Mouse (Mus musculus) heart, postnatal 4 days (tissue): ENCODE results near the gene Narfl. TPM values are rescaled to one million over a fixed set of nuclear protein-coding genes. Genes with fewer than 3 reads are reported as not detected.
"Not testable (repeated sequence)": the region's sequence is repeated elsewhere in the genome, so short reads cannot be mapped to it uniquely, and the experiment has no call there.

Experiments
- DNase-seq: peaks from one replicate; pipeline ENCODE4 v3.0.0; 2021
- total RNA-seq, 2 experiments: library from RNA; stranded (reverse); gene quantifications; 2 replicates each; pipeline ENCODE4 v1.2.3; 2021

Narfl gene
- total RNA-seq, 2 experiments from 2014 or later: 41.7 to 46.9 TPM

GRCm38 (mm10) chr17:25806507-25806906 lies 32.9 kb downstream of the Narfl start:
- no peak for DNase-seq

- not testable (repeated sequence) for DNase-seq
These were observed 33.9 kb downstream of the Narfl start for GRCm38 (mm10) chr17:25807452-25807851.

DNA sequence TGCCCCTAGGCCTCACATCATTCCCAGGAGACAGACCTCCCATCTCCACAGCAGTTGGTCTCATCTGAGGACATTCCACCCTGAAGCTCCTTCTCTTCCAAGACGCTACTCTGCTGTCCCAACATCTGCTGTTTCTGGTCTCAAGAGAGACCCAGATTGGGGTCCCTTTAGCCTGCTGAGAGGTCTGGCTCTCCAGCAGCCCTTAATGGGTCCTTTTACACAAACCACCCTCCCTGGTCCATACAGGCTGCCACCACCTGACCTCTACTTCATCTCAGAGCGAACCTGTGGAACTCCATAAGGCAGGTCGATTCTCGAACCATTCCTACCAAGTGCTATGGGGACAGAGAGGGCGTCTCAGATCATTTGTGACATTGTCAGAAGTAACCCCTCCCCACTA lies 34.5 kb downstream of the Narfl start:
- DNase-seq: no peak

DNA sequence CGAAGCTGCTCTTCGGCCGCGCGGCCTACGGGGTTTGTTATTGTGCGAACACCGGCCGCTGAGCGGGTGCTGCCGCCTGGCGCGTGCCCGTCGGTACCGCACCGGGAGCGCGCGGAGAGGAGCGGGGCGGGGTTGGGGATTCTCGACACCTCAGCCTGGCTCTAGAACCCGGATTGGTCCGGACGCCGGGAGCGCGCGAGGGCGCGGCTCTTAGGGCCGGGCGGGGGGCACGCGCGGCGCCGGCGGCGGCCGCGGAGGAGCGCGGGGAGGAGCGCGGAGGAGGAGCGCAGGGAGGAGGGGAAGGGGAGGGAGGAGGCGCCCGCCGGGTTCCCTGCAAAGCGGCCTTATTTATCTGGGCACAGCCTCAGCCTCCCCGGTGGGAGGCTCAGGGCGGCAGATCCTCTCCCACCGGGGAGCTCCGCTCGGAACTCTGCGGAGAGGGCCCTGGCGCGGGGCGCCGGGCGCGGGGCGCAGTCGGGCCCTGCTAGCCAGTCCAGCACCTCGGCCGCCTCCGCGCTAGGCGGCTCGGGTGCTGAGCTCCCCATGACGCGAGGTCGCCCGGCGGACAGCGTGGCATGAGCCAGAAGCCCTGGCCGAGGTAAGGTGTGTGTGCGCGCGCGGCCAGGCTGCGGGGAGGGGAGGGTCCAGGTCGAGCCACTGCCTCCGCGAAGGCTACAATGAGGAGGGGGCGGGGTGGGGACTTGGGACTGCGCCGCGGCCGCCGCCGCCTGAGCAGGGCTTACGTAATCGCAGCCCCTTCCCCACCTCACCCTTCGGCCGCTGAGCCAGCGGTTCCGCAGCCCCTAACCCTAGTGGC lies 35.4 kb downstream of the Narfl start, which contains the start of gene Fbxl16:
Gene Fbxl16 (plus strand): TSS at position 297 of the 817 bp plus-strand sequence.
- peak; percentile 69 for DNase-seq

DNA sequence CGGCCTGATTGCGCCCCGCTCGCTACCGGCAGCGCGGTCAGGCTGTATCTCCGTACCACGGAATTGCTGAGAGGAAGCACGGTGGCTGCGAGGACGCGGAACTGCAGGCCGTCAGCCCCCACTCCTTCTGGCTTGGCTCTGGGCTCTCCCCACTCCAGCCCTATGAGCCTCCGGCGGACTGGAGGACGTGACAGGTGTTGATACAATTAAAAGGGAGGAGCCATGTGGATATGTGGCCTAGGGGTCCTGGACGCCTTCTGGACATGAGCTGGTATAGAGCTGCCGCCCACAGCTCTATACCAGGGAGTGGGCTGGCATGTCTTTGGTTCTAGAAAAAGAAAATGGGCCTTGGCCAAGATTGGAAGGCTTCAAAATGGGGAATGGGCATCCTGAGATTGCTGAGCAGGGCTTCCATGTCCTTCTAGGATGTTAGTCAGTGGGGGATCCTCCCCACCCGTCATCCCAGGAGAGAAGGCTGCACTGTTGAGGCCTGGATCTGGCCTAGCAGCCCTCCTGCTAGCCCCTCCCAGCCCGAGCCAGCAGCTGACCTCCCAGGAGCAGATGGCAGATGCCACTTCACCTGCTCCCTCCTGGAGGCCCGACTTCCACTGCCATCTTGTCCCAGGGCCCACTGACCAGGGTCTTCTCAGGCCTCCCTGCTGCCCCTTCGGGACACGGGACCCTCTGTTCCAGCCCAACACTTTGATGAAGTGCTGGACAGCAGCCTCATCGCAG lies 36.2 kb downstream of the Narfl start:
- DNase-seq: no peak

GRCm38 (mm10) chr17:25810890-25811289 lies 37.3 kb downstream of the Narfl start:
- no peak for DNase-seq

GRCm38 (mm10) chr17:25813471-25813870 lies 39.9 kb downstream of the Narfl start:
- DNase-seq: peak; percentile 95

DNA sequence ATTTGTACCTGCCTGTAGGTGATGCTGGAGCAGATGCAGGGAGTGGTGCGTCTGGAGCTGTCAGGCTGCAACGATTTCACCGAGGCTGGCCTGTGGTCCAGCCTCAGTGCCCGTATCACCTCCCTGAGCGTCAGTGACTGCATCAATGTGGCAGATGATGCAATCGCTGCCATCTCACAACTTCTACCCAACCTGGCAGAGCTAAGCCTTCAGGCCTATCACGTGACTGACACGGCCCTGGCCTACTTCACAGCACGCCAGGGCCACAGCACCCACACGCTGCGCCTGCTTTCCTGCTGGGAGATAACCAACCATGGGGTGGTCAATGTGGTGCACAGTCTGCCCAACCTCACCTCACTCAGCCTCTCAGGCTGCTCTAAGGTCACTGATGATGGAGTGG lies 44.1 kb downstream of the Narfl start:
- no peak for DNase-seq

DNA sequence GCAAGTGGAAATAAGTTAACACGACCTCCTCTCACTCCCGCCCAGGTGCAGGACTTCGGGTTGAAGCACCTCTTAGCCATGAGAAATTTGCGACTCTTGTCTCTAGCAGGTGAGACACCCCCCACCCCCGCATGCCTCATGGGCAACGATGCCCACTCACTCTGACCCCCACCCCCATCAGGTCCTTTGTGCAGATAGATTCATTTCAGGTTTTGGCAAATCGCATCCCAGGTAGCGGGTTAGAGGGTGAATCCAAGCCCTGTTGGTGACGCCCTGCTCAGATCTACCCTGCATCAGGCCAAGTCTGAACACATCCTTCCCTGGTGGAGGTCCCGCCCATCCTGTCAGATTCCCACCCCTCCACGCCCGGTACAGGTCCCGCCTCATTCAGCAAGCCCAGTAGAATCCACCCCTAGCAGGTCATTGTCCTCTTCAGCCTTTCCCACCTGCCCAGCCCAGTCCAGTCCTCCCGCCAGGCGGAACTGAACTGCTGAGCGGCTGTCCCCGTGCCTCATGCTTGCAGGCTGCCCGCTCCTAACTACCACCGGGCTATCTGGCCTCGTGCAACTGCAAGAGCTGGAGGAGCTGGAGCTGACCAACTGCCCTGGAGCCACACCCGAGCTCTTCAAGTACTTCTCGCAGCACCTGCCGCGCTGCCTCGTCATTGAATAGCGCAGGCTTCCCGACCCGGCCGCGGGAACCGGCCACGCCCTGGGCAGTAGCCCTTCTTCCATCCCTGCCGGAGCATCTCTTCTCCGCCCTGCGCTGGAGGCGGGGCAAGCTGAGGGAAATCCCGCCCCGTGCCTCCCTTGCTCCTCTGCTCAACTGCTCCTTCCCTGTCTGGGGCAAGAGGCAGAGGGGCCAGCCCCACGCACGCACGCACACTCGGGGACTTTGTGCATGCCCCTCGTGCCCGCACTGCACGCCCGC lies 45.5 kb downstream of the Narfl start:
- no peak for DNase-seq

DNA sequence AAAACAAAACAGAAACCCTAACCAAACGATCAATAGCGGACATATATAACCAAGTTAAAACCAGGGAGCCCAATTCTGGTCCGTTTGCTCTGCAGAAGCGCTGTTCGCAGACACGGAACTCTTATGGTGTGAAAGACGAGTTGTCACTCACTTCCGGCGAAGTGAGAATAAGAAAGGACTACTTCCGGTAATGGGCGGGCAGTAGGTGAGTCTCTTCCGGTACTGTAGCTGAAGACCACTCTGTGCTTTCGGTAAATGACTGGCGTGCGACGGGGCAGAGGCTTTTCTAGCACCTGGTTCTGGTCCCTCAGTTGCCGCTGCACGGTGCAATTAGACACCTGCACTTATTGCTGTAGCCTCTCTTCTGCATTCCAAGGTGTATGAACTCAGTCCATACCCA lies 49.9 kb downstream of the Narfl start, which contains the start of gene Wdr24:
Gene Wdr24 (plus strand): TSS at position 176 of the 400 bp plus-strand sequence.
- DNase-seq: peak; percentile 82

DNA sequence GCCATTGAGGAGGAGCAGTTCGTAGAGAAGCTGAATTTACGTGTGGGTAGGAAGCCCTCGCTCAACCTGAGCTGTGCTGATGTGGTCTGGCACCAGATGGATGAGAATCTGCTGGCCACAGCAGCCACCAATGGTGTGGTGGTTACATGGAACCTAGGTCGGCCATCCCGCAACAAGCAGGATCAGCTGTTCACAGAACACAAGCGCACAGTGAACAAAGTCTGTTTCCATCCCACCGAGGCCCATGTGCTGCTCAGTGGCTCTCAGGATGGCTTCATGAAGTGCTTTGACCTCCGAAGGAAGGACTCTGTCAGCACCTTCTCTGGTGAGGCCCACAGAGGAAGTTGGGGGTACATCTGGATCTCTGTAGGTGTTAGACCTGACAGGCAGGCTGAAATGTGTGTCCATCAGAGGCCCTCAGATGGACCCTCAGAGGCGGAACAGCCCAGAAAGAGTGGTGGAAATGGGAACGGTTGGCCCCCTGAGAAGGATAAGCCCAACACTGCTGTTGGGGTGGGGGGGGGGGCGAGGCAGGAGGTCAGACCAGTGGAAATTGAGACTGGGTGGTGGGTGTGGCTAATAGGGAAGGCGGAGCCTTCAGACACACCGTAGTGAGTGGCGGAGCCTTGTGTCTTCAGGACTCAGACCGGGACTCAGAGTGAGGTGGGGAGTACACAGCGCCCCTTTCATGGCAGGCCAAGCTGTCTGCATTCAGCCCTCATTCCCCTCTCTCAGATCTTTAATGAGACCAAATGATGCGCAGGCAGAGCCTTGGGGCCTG lies 51.0 kb downstream of the Narfl start:
- DNase-seq: no peak

- DNase-seq: no peak
These were observed 51.7 kb downstream of the Narfl start for GRCm38 (mm10) chr17:25825311-25825710.

DNA sequence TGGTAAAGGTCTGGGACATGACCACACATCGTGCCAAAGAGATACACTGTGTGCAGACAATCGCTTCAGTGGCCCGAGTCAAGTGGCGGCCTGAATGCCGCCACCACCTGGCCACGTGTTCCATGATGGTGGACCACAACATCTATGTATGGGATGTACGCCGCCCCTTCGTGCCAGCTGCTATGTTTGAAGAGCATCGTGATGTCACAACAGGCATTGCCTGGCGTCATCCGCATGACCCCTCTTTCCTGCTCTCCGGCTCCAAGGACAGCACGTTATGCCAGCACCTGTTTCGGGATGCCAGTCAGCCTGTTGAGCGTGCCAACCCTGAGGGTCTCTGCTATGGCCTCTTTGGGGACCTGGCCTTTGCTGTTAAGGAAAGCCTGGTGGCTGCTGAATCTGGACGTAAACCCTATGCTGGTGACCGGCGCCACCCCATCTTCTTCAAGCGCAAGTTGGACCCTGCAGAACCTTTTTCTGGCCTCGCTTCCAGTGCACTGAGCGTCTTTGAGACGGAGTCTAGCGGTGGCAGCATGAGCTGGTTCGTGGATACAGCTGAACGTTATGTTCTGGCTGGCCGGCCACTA lies 52.5 kb downstream of the Narfl start:
- no peak for DNase-seq

- no peak for DNase-seq
These were observed 53.4 kb downstream of the Narfl start for GRCm38 (mm10) chr17:25827011-25827410.

DNA sequence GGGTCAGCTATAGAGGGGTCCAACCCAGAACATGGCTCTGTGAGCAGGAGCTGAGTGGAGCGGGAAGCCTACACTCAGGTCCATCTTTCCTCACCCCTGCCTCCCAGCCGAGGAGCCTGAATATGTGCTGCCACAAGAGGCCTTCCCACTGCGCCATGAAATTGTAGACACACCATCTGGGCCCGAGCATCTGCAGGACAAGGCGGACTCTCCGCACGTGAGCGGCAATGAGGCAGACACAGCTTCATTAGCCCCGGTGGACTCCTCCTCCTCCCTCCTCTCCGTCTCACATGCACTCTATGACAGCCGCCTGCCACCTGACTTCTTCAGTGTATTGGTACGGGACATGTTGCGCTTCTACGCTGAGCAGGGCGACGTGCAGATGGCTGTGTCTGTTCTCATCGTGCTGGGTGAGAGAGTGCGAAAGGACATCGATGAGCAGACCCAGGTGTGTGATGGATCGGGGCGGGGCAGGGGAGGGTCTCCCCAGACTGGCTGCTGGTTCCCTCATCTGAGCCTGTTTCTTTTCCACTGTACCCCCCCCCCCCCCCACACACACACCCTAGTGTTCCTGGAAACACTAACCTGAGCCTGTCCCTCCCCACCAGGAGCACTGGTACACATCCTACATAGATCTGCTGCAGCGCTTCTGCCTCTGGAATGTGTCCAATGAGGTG lies 54.1 kb downstream of the Narfl start:
- DNase-seq: no peak

DNA sequence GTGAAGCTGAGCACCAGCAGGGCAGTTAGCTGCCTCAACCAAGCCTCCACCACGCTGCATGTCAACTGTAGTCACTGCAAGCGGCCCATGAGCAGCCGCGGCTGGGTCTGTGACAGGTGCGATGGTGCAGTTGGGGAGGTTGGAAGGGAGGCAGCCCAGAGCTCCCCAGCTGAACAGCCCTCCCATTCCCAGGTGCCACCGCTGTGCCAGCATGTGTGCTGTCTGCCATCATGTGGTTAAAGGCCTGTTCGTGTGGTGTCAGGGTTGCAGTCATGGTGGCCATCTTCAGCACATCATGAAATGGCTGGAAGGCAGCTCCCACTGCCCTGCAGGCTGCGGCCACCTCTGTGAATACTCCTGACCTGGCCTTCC lies 54.6 kb downstream of the Narfl start:
- DNase-seq: no peak

GRCm38 (mm10) chr17:25828712-25829557 lies 55.4 kb downstream of the Narfl start, which contains the start of gene Jmjd8:
Gene Jmjd8, plus strand, starts transcription at chr17:25828867.
- DNase-seq: peak; percentile 78

DNA sequence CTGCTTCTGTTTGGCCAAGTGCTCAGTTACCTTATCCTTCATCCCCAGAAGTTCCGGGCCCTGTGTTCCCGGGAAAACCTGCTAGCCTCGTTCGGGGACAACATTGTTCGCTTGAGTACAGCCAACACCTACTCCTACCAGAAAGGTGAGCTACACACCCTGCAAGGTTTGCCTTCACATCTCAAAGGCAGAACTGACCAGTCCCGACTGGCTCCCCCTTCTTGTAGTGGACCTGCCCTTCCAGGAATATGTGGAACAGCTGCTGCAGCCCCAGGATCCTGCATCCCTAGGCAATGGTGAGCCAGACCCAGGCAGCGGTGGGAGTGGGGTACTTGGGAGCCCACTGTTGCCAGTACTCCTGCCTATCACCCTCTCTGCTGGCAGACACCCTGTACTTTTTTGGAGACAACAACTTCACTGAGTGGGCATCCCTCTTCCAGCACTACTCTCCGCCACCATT lies 56.0 kb downstream of the Narfl start:
- no peak for DNase-seq

- DNase-seq: no peak
These were observed 56.7 kb downstream of the Narfl start for GRCm38 (mm10) chr17:25830200-25830753.
